Mouse (Mus musculus): ENCODE measurements around the gene Lrch3.

DNA sequence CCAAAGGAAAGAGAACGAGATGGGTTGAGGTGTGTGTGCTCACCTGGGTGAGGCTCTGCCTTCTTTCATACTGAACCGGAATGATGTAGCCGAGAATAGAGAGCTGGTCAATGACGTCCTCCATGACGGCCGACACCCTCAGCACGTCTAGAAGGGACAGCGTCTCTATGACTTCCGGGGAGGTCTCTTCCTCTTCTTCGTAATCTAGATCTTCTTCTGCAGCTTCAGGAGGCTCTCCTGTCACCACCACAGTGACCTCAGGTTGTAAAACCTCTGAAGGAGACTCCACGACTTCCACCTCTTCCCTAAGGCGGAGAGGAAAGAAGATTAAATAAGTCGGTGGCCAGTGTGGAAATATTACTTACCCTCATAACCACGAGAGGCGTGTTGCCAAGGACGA, 135.9 kb downstream of the Lrch3 start:
- no peak for TF ChIP-seq CTCF (conservative IDR thresholded peaks at IDR 0.05; ENCODE audit: insufficient read depth, insufficient read length, low read depth, low read length)
- TF ChIP-seq POLR2A (IDR thresholded peaks at IDR 0.05; ENCODE audit: low read depth, low read length), result no peak

Measured in kidney, adult 2 months (tissue).